Mouse (Mus musculus) left cerebral cortex, postnatal 14 days (tissue): ENCODE results near the gene Tmem151a. TPM values are rescaled to one million over a fixed set of nuclear protein-coding genes. Genes with fewer than 3 reads are reported as not detected.
"Not testable (repeated sequence)": the region's sequence is repeated elsewhere in the genome, so short reads cannot be mapped to it uniquely, and the experiment has no call there.

ENCODE experiments used
- DNase-seq, 2 experiments: peaks; one replicate each; pipeline ENCODE4 v3.0.0; 2021 to 2022; ENCODE audit warnings: low spot score in 2 of 2, mixed read lengths in 1 of 2
- intact Hi-C: fragments of 180-260 bp; cut with DNase I; formaldehyde crosslinking; loops from one replicate; pipeline ENCODE4 v1.15.1; 2025
- total RNA-seq, 2 experiments: library from RNA; stranded (reverse); gene quantifications; 2 replicates each; pipeline ENCODE4 v1.2.3; 2021

Tmem151a gene
- total RNA-seq, 2 experiments from 2014 or later, result 164 to 171 TPM

- no peak for DNase-seq
- intact Hi-C loops, result loop anchor here (2.0 kb wide), 1 partner anchor 43 kb away; no protein-coding TSS in a partner anchor
Observed at GRCm38 (mm10) chr19:5095887-5096474, 10.7 kb upstream of the Tmem151a start.

GRCm38 (mm10) chr19:5094746-5095417 lies 9.6 kb upstream of the Tmem151a start:
- intact Hi-C loops, result loop anchor here (2.0 kb wide), 1 partner anchor 44 kb away; no protein-coding TSS in a partner anchor
- DNase-seq, result no peak

GRCm38 (mm10) chr19:5094243-5094632 lies 8.9 kb upstream of the Tmem151a start:
- intact Hi-C loops, result loop anchor here (2.0 kb wide), 1 partner anchor 45 kb away; no protein-coding TSS in a partner anchor
- DNase-seq, result peak; percentile 99

GRCm38 (mm10) chr19:5093481-5094242 lies 8.3 kb upstream of the Tmem151a start:
- DNase-seq, result no peak
- intact Hi-C loops, result loop anchor here (2.0 kb wide), 1 partner anchor 45 kb away; no protein-coding TSS in a partner anchor

- intact Hi-C loops, result no loop called here
- DNase-seq, result no peak
Observed at GRCm38 (mm10) chr19:5092083-5092482, 6.8 kb upstream of the Tmem151a start.

GRCm38 (mm10) chr19:5089324-5089723 lies 4.0 kb upstream of the Tmem151a start:
- intact Hi-C loops, result no loop called here
- no peak for DNase-seq

- intact Hi-C loops, result no loop called here
- peak; percentile 96 to 99 for DNase-seq
Observed at GRCm38 (mm10) chr19:5087884-5088728, 2.8 kb upstream of the Tmem151a start, which contains the start of gene Yif1a. Yif1a (plus strand) TSS chr19:5088538.

GRCm38 (mm10) chr19:5086533-5086932 lies 1.2 kb upstream of the Tmem151a start:
- DNase-seq, intact Hi-C loops: not testable (repeated sequence)

- intact Hi-C loops, result no loop called here
- no peak for DNase-seq
Observed at GRCm38 (mm10) chr19:5084834-5085144, 542 bp downstream of the Tmem151a start.

GRCm38 (mm10) chr19:5083961-5084833 lies 1.1 kb downstream of the Tmem151a start:
- intact Hi-C loops, result no loop called here
- peak in 1 of 2 experiments; percentile 68 for DNase-seq

GRCm38 (mm10) chr19:5082596-5082995 lies 2.7 kb downstream of the Tmem151a start:
- intact Hi-C loops, result no loop called here
- DNase-seq, result no peak

GRCm38 (mm10) chr19:5082005-5082404 lies 3.3 kb downstream of the Tmem151a start:
- intact Hi-C loops, result no loop called here
- DNase-seq, result no peak

GRCm38 (mm10) chr19:5079279-5079678 lies 6.1 kb downstream of the Tmem151a start:
- DNase-seq, result no peak
- intact Hi-C loops, result no loop called here

- no peak for DNase-seq
- intact Hi-C loops, result loop anchor here (2.0 kb wide), 1 partner anchor 17 kb away; no protein-coding TSS in a partner anchor
Observed at GRCm38 (mm10) chr19:5073518-5073917, 11.8 kb downstream of the Tmem151a start.

GRCm38 (mm10) chr19:5073028-5073427 lies 12.3 kb downstream of the Tmem151a start:
- intact Hi-C loops, result loop anchor here (2.0 kb wide), 1 partner anchor 16 kb away; no protein-coding TSS in a partner anchor
- no peak for DNase-seq

GRCm38 (mm10) chr19:5072389-5073019 lies 12.8 kb downstream of the Tmem151a start:
- intact Hi-C loops, result loop anchor here (2.0 kb wide), 1 partner anchor 16 kb away; no protein-coding TSS in a partner anchor
- DNase-seq, result no peak

GRCm38 (mm10) chr19:5071545-5072369 lies 13.6 kb downstream of the Tmem151a start:
- intact Hi-C loops, result loop anchor here (2.0 kb wide), 1 partner anchor 15 kb away; no protein-coding TSS in a partner anchor
- DNase-seq, result no peak
